Mouse (Mus musculus) spleen, postnatal 10 days (tissue): Measurements from ENCODE around the gene Dedd.
"Not testable (repeated sequence)": the region's sequence is repeated elsewhere in the genome, so short reads cannot be mapped to it uniquely, and the experiment has no call there.

Experiments
- DNase-seq, 2 experiments: peaks; one replicate each; pipeline ENCODE4 v3.0.0; 2021 to 2022; ENCODE audit warnings: low spot score in 2 of 2

Dedd gene

DNA sequence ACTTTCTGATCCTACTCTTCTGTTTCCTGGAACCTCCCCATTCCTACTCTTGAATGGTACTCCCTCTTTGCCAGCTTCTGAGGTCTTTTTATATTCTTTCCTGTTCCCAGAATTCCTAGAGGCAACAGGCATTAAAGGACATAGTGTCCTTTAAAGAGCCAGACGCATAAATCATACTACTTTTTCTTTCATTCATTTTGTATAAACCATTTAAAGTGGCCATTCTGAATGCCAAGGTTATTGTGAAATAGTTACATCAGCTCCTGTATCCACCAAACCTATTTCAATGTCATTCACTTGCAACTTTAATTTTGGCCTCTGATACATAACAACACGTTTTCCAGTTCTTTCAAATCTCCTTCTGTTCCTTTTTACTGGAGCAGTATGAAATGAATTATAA, 19.6 kb upstream of the Dedd start:
- no peak for DNase-seq

GRCm38 (mm10) chr1:171319748-171320147, 9.2 kb upstream of the Dedd start:
- DNase-seq = no peak

- no peak for DNase-seq
Measured at GRCm38 (mm10) chr1:171320151-171320550, 8.8 kb upstream of the Dedd start.

GRCm38 (mm10) chr1:171321415-171321814, 7.5 kb upstream of the Dedd start:
- peak in 1 of 2 experiments; percentile 48 for DNase-seq

DNA sequence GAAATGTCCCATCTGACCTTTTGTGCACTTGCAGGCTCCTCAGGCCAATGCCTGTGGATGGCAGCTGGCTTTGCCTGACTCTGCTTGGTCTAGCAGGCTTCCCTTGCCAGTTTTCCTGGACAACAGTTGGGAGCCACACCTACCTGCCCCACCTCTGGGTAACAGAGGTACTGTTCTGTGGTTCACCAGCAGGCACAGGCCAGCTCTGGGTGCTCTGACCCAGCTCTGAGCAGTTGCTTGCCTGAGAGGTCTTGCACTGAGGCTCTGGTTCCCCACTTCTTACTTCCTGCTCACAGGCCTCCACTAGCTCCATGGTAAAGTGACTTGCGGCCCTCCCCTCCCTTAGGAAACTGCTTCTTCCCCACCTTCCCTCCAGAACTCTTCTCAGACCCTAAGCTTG, 6.9 kb upstream of the Dedd start:
- DNase-seq = no peak

DNA sequence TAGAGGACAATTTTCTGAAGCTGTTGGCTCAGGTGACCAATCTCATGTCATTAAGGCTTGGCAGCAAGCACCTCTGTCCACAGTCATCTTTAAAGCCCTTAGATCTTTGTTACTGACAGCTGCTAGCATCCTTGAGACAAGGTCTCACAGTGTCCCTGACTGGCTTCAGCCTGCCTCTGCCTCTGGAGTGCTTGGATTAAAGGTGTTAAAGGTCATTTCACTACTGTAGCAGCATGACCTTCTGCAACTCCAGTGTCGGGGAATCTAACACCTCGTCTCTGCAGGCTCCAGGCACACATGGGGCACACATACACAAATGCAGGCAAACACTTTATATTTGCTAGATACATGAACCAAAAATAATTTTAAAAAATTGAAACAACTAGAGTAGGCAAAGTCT, 3.4 kb upstream of the Dedd start:
- DNase-seq = no peak

- DNase-seq = not testable (repeated sequence)
Measured at GRCm38 (mm10) chr1:171326588-171326987, 2.4 kb upstream of the Dedd start.

GRCm38 (mm10) chr1:171328244-171328643, 701 bp upstream of the Dedd start:
- DNase-seq = peak in 1 of 2 experiments; percentile 36

GRCm38 (mm10) chr1:171329433-171330215, 679 bp downstream of the Dedd start:
- peak; percentile 46 to 47 for DNase-seq

DNA sequence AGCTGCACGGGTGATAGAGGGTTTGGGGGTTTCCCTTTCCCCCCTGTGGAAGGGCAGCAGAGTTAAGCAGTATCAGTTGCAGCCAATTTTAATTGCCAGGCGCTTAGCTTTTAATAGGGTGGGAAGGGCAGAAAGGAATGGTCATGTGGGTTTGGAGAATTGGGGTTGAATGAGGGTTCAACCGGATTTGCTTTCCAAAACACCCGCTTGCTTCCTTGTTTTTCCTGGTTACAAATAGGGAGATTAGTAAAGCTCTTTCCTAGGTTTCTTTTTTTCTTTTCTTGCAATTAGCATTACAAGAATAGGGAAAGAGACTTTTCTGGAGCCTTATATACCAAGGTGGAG, 1.2 kb downstream of the Dedd start:
- DNase-seq = no peak

DNA sequence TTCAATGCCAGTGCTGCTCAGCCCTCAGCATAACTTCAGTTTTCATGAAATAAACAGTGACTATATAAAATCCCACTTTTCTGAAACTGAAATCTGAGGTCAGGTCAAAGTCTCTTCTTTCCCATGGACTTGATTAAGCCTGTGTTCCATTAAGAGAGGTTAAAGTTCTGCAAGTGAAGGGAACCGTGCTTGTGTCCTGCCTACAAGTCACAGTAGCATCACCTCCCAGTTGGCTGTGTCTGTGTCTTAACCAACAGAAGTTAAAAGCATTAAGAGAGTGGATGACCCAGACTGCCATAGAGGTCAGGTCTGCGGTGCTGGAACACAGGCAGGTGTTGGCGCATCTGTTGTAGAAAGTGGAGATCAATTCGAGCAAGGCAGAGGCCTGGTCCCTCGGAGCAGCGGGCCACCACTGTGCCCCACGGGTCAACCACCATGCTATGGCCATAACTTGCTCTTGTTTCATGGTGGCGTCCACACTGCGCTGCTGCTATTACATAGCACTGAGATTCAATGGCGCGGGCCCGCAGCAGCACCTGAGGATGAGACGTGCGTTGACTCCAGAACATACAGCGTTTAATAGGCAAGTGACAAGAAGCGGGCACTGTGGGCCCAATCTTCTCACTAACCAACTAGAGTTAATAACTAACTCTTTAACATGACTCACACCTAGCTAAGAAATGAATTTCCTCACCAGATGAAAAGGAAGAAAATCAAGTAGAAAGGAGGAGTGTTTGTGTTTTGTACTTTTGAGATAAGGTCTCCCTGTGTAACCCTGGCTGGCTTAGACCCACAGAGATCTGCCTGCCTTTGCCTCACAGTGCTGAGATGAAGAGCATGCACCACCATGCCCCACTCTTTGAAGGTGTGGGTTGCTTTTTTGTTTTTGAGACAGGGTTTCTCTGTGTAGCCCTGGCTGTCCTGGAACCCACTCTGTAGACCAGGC, 13.6 kb downstream of the Dedd start:
- no peak for DNase-seq

DNA sequence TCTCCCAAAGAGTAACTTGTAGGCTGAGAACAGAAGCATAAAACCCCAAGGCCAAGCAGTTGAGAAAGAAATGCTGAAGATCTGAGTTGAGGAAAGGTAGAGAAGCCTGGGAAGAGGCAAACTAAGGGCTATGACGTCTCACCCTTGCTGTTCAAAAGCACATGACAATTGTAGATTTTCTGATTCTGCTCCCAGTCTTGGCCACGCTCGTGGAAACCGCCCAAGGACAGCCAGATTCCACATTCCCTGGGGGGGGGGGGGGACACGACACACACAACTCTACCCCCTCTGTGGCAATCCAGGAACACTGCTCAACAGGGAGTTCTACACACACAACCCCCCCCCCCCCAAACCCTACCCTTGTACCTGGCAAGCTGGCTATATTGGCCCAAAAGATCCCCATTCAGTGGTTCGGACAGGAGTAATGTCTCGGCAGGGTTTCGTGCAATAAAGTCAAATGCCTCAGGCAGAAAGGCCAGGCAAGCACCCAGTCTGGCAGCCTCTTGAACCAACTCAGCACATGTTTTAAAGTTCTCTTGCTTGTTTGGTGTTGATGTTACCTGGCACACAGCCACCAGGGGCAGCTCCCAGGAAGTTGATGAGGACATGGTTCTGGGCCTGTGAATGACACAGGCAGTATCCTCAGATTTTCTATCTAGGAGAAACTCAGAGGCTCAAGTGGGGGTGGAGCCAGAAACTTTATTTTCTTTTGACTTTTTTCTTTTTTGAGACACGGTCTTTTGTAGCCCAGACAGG, 15.2 kb downstream of the Dedd start:
- DNase-seq = peak in 1 of 2 experiments; percentile 32

GRCm38 (mm10) chr1:171344715-171345114, 15.8 kb downstream of the Dedd start:
- no peak for DNase-seq

DNA sequence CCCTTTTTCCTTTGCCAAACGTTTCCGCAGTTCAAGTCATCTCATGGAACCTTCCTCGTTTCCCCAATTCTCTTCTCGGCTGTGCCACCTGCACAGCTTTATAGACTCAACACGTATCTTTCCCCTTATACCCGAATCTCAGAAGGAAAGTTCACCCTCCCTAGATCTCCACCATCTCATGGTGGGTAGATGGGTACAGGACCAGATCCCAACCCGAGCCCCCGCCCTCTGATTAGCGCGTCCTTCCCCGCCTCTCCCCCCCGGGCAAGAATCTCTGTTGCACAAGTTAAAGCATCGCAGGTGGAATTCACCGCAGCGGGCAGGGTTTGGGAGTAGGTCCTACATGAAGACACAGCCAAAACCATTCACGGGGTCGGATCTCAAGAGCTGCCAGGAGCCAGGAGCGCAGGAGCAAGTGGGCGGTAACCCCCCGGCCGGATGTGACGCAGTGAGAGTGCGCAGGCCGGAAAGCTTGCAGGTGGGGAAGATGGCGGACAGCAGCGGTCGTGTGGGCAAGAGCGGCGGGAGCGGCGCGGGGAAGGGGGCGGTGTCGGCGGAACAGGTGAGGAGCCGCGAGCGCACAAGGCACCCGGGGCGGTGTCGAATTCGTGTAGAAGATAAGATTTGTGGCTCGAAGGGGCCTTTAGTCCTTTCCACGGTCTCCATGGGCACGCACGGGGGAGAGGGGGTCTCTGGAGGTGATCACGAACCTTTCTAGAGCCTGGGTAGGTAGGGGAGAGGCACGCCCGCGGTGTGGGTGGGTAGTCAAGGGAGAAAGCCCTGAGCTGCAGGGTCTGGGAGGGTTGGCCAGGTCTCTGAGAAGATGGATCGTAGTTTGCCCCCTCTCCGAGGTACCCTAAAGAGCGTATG, 16.5 kb downstream of the Dedd start, which contains the start of the genes Nit1 and Pfdn2:
Nit1 (minus strand) TSS at position 422 of the 870 bp plus-strand sequence.
Pfdn2 (plus strand) TSS at position 446 of the 870 bp plus-strand sequence.
- peak; percentile 77 to 94 for DNase-seq

DNA sequence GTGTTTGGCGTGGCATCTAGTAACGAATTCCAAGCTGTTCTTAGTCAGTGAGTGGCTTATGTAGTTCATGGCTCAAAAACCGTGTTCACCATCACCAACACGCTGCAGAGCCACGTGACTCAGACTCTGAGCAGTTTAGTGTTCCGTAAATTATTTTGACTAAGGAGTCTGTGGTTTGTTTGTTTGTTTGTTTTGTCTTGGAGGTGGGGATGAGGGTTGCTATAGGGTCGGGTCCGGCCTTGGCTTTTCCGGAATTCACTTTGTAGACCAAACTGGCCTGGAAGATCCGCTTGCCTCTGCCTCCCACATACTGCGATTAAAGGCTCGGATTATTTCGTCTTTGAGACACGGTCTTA, 17.1 kb downstream of the Dedd start:
- DNase-seq = no peak

- no peak for DNase-seq
Measured at GRCm38 (mm10) chr1:171348665-171349064, 19.7 kb downstream of the Dedd start.

DNA sequence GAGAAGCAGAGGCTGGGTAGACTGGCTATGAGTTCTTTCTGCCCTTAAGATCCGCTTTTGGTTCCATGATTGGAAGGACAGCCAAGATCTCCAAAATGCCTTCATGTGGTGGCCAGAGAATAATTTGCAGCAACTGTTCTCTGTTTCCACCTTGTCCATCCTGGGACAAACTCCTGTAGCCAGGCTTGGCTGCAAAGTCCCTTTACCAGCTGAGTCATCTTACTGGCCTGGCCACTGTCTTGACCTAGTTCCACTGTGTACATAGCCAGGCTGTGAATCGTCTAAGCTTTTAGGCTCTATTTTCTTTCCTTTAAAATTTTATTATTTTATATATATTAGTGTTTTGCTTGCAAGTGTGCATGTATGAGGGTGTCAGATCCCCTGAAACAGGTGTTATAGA, 20.3 kb downstream of the Dedd start:
- DNase-seq = no peak

- DNase-seq = peak in 1 of 2 experiments; percentile 65
Measured at GRCm38 (mm10) chr1:171355812-171356340, 26.9 kb downstream of the Dedd start.

- DNase-seq = no peak
Measured at GRCm38 (mm10) chr1:171356814-171357213, 27.9 kb downstream of the Dedd start.

- peak in 1 of 2 experiments; percentile 53 for DNase-seq
Measured at GRCm38 (mm10) chr1:171358421-171358820, 29.5 kb downstream of the Dedd start.

DNA sequence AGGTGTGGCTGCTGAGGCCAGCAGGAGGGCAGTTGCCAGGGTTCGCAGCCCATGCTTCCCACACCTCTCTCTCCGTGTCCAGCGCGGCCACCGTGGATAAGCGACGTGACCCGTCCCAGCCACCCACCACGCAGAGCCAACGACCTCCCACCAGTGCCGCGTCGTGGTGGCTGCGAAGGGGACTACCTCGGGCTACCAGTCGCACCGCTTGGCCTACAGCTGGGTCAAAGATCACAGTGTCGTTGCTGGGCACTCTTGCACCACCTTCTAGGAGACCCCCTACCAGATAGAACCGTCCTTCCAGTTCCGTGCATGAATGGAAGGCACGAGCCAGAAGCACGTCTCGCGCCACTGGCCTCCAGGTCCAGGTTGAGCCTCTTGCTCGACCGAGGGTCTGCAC, 31.3 kb downstream of the Dedd start:
- DNase-seq = peak in 1 of 2 experiments; percentile 49
